Mouse (Mus musculus) gastrocnemius, postnatal 14 days (tissue): ENCODE measurements around the gene Ccl24. TPM values are rescaled to one million over a fixed set of nuclear protein-coding genes. Genes with fewer than 3 reads are reported as not detected.

Experiments
- DNase-seq: peaks from one replicate; pipeline ENCODE4 v3.0.0; 2021; ENCODE audit warnings: mixed read lengths
- intact Hi-C: fragments of 180-260 bp; cut with DNase I; formaldehyde crosslinking; loops from one replicate; pipeline ENCODE4 v1.15.1; 2025; ENCODE audit warnings: low total_unique reads
- total RNA-seq, 2 experiments: library from RNA; stranded (reverse); gene quantifications; 2 replicates each; pipeline ENCODE4 v1.2.3; 2021

Gene Ccl24
- total RNA-seq, 2 experiments from 2014 or later = 1.1 to 1.7 TPM

DNA sequence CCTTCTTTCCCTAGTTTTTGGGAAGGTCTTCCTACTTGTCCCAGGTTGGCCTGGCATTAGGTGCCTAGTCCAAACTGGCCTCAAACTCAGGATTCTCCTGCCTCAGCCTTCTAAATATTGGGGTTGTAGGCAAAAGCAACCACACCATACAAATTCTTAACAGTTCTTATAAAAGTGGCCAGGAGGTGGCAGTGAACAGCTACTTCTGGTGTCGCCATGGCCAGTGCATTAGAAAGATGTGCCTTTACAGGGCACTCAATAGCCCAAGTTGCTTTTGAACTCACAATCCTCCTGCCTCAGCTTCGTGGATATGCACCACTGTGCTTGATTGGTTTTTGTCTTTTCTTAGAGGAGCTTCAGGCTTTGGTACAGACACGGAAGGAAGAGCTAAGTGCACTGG, 21.9 kb downstream of the Ccl24 start:
- intact Hi-C loops = no loop called here
- no peak for DNase-seq

DNA sequence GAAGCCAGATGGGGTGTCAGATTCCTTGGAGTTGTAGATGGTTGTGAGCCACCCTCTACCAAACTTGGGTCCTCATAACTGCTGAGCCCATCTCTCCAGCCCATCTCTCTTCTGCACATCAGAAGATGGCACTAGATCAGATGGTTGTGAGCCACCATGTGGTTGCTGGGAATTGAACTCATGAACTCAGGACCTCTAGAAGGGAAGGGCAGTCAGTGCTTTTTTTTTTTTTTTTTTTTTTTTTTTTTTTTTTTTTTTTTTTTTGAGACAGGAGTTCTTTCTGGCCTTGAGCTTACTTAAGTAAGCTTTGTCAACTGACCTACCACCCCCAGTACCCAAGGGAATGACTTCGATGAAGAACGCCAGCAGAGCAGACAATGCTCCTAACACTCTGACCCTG, 24.9 kb downstream of the Ccl24 start:
- no peak for DNase-seq
- intact Hi-C loops = loop anchor here (5.0 kb wide), 1 partner anchor 36 kb away; no protein-coding TSS in a partner anchor

- intact Hi-C loops = loop anchor here (5.0 kb wide), 1 partner anchor 33 kb away; no protein-coding TSS in a partner anchor
Observed at GRCm38 (mm10) chr5:135544865-135545797, 27.7 kb downstream of the Ccl24 start, which contains the start of gene Hip1. TSS of gene Hip1 (minus strand) at chr5:135545120.

GRCm38 (mm10) chr5:135544032-135544558, 28.8 kb downstream of the Ccl24 start:
- intact Hi-C loops = no loop called here
- DNase-seq = peak; percentile 48

More at GRCm38 (mm10) chr5:135544865-135545797, 27.7 kb downstream of the Ccl24 start, which contains the start of gene Hip1:
- peak; percentile 96 for DNase-seq

GRCm38 (mm10) chr5:135537794-135538214, 35.0 kb downstream of the Ccl24 start:
- no peak for DNase-seq
- intact Hi-C loops = no loop called here

DNA sequence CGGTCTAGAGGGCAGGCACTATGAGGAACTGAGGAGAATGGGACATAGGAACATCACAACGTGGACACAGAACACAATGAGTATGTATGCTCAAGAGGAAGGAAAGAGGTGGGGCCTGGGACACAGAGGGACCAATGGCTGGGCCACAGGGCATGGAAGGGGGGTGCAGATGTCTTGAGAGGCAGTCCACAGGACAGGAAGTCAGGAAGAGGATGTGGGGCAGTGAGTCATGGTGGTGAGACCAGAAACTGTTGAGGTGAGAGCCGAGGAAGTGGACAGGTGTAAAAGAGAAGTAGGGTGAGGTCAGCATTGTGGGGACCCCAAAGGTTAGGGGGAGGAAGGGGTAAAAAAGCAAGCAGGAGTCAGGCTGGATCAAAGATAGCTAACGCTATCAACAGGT, 35.5 kb downstream of the Ccl24 start:
- no peak for DNase-seq
- intact Hi-C loops = no loop called here

GRCm38 (mm10) chr5:135535867-135536266, 37.0 kb downstream of the Ccl24 start:
- no peak for DNase-seq
- intact Hi-C loops = no loop called here

GRCm38 (mm10) chr5:135533431-135533830, 39.4 kb downstream of the Ccl24 start:
- intact Hi-C loops = no loop called here
- peak; percentile 63 for DNase-seq

DNA sequence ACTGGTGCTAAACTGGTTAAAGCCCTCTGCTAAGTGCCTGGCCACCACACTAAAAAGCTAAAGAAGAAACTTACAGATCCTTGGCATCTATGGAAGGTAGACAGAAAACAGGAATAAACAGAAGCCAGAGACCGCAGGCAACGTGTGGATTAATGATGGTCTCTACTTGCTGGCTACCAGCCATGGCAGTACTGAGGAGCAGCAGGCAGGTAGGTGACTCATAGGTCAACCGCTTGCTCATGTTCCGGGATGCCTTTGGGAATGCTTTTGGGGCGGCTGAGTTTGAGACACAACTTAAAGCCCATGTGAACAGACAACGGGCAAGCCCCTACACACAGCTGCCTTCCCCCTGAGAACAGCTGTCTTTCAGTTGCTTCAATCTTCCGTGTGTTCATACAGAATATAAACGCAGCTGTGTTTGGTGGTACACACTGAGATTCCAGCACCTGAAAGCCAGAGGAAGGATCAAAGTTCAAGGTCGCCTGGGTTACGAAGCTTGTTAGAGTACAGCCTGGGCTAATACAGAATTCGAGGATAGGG, 41.5 kb downstream of the Ccl24 start:
- DNase-seq = no peak
- intact Hi-C loops = no loop called here

GRCm38 (mm10) chr5:135529964-135530363, 42.9 kb downstream of the Ccl24 start:
- no peak for DNase-seq
- intact Hi-C loops = no loop called here

- intact Hi-C loops = no loop called here
- DNase-seq = no peak
Observed at GRCm38 (mm10) chr5:135529310-135529709, 43.5 kb downstream of the Ccl24 start.

DNA sequence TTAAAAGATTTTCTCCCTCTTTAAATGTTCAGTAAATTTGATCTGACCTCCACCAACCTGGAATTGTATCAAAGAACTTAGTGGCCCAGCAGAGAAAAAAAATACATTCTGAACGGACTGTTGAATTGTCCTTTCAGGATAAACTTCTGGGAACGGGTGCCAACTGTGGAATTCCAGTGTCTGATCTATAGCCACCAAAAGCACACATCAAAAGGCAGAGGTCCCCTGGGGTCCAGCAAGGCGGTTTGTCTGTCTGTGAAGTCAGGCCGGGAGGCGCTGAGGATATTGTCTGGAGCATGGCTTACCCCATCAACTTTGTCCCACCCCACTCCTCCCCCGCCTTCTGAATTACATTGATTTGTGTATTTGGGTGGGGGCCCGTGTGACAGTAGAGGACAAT, 44.9 kb downstream of the Ccl24 start:
- intact Hi-C loops = no loop called here

DNA sequence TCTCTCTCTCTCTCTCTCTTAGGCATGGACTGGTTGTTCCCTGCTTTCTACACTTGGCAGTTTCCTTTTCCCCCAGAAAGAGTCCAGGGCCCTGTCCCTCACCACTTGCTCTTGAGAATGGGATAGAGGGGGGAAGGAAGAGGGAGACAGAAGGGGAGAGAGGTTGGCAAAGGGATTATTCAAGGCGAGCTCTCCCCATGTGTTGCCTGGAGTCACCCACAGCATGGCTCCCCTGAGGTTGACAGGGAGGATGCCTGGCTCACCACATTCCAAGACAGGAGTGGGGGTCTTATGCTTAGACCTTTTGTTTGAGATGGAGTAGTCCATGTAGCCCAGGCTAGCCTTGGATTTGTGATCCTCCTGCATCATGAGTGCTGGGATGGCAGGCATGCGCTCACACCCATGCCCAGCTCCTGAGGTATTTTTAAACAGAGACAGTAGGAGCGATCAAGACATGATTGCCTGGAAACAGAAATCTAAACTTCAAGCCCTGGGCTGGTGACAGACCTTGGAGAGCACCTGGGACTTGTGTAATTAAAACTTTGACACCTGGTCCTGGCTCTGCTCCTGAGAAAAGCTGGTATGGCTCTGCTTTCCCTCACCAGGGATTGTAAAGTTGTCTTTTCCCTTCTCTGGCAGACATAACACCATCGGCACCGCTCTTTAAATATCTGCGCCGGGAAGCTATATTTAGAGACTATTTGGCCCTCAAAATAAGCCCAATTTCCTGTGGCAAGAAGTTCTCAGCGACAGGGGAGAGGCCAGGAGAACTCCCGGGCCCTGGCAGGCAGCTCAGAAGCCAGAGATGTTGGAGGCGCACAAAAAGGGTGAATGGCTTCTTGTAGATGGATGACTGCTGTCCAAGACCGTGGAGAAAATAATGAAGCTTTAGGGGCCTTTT, 47.9 kb downstream of the Ccl24 start:
- intact Hi-C loops = no loop called here
- DNase-seq = peak; percentile 24

More for the DNA sequence above, 44.9 kb downstream of the Ccl24 start:
- no peak for DNase-seq

- intact Hi-C loops = no loop called here
Observed at GRCm38 (mm10) chr5:135524087-135524486, 48.8 kb downstream of the Ccl24 start.

GRCm38 (mm10) chr5:135522111-135522722, 50.6 kb downstream of the Ccl24 start:
- intact Hi-C loops = no loop called here
- peak; percentile 57 for DNase-seq

More at GRCm38 (mm10) chr5:135524087-135524486, 48.8 kb downstream of the Ccl24 start:
- DNase-seq = no peak
